Mouse (Mus musculus): ENCODE measurements around the gene Pde1a. TPM values are rescaled to one million over a fixed set of nuclear protein-coding genes. Genes with fewer than 3 reads are reported as not detected.

The Pde1a gene
- total RNA-seq, 2 experiments from 2014 or later, result 1.7 to 2.4 TPM

GRCm38 (mm10) chr2:80054042-80054441 lies 75.2 kb downstream of the Pde1a start:
- intact Hi-C loops (cut with DNase I), result no loop called here
- no peak for DNase-seq

GRCm38 (mm10) chr2:80046751-80047513 lies 82.3 kb downstream of the Pde1a start:
- no peak for DNase-seq

GRCm38 (mm10) chr2:80038642-80039445 lies 90.4 kb downstream of the Pde1a start:
- intact Hi-C loops (cut with DNase I), result no loop called here
- DNase-seq, result no peak

More at GRCm38 (mm10) chr2:80046751-80047513, 82.3 kb downstream of the Pde1a start:
- intact Hi-C loops (cut with DNase I), result no loop called here

- intact Hi-C loops (cut with DNase I), result no loop called here
- no peak for DNase-seq
Measured at GRCm38 (mm10) chr2:80037971-80038370, 91.3 kb downstream of the Pde1a start.

GRCm38 (mm10) chr2:80029051-80029450 lies 100.2 kb downstream of the Pde1a start:
- DNase-seq, result no peak
- intact Hi-C loops (cut with DNase I), result no loop called here

GRCm38 (mm10) chr2:80026053-80026452 lies 103.2 kb downstream of the Pde1a start:
- DNase-seq, result no peak
- intact Hi-C loops (cut with DNase I), result no loop called here

GRCm38 (mm10) chr2:80025597-80025996 lies 103.7 kb downstream of the Pde1a start:
- no peak for DNase-seq
- intact Hi-C loops (cut with DNase I), result no loop called here

GRCm38 (mm10) chr2:80025038-80025437 lies 104.2 kb downstream of the Pde1a start:
- intact Hi-C loops (cut with DNase I), result no loop called here
- DNase-seq, result no peak

GRCm38 (mm10) chr2:80014161-80014560 lies 115.1 kb downstream of the Pde1a start:
- intact Hi-C loops (cut with DNase I), result no loop called here
- no peak for DNase-seq

GRCm38 (mm10) chr2:80013060-80013459 lies 116.2 kb downstream of the Pde1a start:
- DNase-seq, result no peak
- intact Hi-C loops (cut with DNase I), result no loop called here

GRCm38 (mm10) chr2:79999168-79999567 lies 130.1 kb downstream of the Pde1a start:
- DNase-seq, result no peak
- intact Hi-C loops (cut with DNase I), result no loop called here

GRCm38 (mm10) chr2:79998460-79998859 lies 130.8 kb downstream of the Pde1a start:
- no peak for DNase-seq
- intact Hi-C loops (cut with DNase I), result no loop called here

GRCm38 (mm10) chr2:79991642-79992041 lies 137.6 kb downstream of the Pde1a start:
- intact Hi-C loops (cut with DNase I), result no loop called here
- no peak for DNase-seq

GRCm38 (mm10) chr2:79983778-79984177 lies 145.5 kb downstream of the Pde1a start:
- intact Hi-C loops (cut with DNase I), result no loop called here
- no peak for DNase-seq

GRCm38 (mm10) chr2:79983222-79983632 lies 146.0 kb downstream of the Pde1a start:
- no peak for DNase-seq

GRCm38 (mm10) chr2:79981781-79982180 lies 147.5 kb downstream of the Pde1a start:
- DNase-seq, result no peak
- intact Hi-C loops (cut with DNase I), result no loop called here

More at GRCm38 (mm10) chr2:79983222-79983632, 146.0 kb downstream of the Pde1a start:
- intact Hi-C loops (cut with DNase I), result no loop called here

GRCm38 (mm10) chr2:79978992-79979391 lies 150.3 kb downstream of the Pde1a start:
- no peak for DNase-seq
- intact Hi-C loops (cut with DNase I), result no loop called here

GRCm38 (mm10) chr2:79977259-79977658 lies 152.0 kb downstream of the Pde1a start:
- intact Hi-C loops (cut with DNase I), result no loop called here
- DNase-seq, result no peak

- DNase-seq, result no peak
- intact Hi-C loops (cut with DNase I), result no loop called here
Measured at GRCm38 (mm10) chr2:79975947-79976346, 153.3 kb downstream of the Pde1a start.

- DNase-seq, result no peak
- intact Hi-C loops (cut with DNase I), result no loop called here
Measured at GRCm38 (mm10) chr2:79972271-79972670, 157.0 kb downstream of the Pde1a start.

GRCm38 (mm10) chr2:79969594-79969993 lies 159.7 kb downstream of the Pde1a start:
- intact Hi-C loops (cut with DNase I), result no loop called here
- DNase-seq, result no peak
